Mouse (Mus musculus) layer of hippocampus, postnatal 25 days (tissue): ENCODE data around the gene Fbl. TPM values are rescaled to one million over a fixed set of nuclear protein-coding genes. Genes with fewer than 3 reads are reported as not detected.
A peak's percentile ranks its signal among the peaks of the same experiment; 100 is the strongest.
"Not testable (repeated sequence)": the region's sequence is repeated elsewhere in the genome, so short reads cannot be mapped to it uniquely, and the experiment has no call there.

Experiments
- DNase-seq, 2 experiments: peaks; one replicate each; pipeline ENCODE4 v3.0.0; 2022; ENCODE audit warnings: mixed read lengths in 2 of 2, low spot score in 1 of 2; ENCODE audit errors: extremely low spot score in 1 of 2
- total RNA-seq, 2 experiments: library from RNA; stranded (reverse); gene quantifications; 2 replicates each; pipeline ENCODE4 v1.2.3; 2021

Fbl gene
- 10 to 100 TPM; 43.5 to 53.4 TPM for total RNA-seq

GRCm38 (mm10) chr7:28169489-28170422 is at the start of gene Fbl:
TSS of gene Fbl (plus strand) at chr7:28169710.
- peak; percentile 78 to 83 for DNase-seq

DNA sequence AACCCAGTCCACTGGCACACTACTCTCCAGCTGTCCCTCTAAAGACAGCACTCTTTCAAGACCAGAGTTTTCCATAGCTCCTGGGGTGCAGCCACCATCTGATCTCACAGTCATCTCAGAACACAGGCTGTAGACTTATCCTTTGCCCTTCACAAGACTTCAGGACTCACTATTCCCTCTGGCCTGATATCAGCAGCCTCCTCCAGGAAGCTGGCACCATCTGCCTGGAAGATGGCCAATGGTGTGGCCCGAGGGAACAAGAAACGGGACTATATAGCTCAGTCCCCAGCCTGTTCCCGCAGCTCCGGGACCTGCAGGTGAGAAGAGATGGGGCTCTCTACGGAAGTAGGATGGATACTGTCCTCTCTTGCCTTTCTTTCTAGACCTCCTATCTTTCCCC is 40.3 kb upstream of the Fbl start, which contains the start of gene 9530053A07Rik:
9530053A07Rik (plus strand) TSS at position 301 of the 400 bp plus-strand sequence.
- no peak for DNase-seq

DNA sequence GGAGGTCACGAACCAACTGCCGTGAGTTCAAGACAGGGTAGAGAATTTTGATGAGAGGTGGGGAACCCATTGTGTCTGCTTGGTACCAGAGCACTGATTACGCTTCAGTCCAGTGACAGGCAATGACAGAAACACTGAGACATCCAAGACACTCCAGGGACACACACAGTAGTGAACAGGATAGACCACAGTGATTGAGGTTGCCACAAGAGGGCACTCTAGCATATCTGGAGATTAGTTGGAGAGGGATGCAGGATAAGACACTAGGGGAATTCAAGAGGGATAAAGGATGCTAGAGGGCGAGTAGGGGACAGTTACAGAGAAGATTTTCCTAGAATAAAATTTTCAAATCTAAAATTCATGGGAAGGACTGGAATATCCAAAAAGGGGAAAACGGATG is 31.9 kb upstream of the Fbl start:
- DNase-seq = peak in 1 of 2 experiments; percentile 60

- DNase-seq = peak; percentile 45 to 81
Observed at GRCm38 (mm10) chr7:28148263-28148662, 21.2 kb upstream of the Fbl start.

DNA sequence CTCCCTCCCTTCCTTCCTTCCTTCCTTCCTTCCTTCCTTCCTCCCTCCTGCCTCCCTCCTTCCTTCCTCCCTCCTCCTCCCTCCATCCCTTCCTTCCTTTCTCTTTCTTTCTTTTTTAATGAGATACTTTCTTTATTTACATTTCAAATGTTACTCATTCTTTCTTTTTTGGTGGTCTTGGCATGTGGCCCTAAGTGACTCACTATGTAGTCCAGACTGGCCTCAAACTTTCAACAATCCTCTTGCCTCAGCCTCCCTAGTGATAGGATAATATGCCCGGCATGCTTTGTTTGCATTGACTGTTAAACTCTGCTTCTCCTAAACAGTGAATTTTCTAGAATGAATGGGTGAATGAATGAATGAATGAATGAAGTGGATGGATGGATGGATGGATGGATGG is 19.7 kb upstream of the Fbl start:
- DNase-seq = no peak

DNA sequence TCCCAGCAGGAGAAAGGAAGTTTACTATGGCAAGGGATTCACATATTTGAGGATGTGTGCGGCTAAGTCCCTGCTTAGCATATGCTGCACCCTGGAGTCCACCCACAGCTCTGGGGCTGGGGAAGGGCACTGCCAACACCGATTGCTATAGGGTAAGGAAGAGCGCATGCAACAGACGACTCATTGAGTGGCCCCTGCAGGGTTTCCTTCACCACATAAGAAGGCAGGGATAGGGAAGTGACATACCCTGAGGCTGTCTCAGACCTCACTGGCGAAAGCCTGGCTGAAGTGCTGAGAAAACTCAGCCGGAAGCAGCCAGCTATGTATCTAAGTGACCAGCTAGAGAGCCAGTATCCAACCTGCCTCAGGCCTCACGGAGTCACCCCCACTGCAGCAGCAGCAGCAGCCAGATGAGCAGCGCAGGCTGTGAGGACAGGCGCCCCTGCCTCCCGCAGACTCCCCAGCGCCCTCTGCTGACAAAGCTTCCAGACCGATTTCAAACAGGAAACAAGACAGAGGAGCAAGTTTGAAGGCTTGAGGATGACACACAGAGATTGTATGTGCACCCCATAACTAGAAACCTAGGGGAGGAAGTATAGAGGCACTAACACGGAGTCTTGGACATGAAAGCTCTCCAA is 17.8 kb upstream of the Fbl start:
- peak; percentile 26 to 69 for DNase-seq

DNA sequence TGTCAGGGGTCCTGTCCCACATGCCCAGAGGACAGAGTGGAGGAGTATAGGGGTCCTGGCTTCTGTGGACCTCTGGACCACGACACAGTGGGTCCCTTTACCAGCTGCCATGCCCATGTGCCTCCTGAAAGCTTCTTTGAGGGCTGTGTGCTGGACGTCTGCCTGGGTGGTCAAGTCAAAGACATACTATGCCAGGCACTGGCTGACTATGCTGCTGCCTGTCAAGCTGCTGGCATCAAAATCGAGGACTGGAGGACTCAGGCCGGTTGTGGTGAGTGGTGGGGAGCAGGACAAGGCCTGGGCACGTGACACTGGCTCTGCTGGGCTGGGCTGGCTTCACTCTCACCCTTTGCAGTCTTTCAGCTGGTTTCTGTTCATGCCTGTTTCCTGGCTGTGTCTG is 15.9 kb upstream of the Fbl start:
- DNase-seq = not testable (repeated sequence)

DNA sequence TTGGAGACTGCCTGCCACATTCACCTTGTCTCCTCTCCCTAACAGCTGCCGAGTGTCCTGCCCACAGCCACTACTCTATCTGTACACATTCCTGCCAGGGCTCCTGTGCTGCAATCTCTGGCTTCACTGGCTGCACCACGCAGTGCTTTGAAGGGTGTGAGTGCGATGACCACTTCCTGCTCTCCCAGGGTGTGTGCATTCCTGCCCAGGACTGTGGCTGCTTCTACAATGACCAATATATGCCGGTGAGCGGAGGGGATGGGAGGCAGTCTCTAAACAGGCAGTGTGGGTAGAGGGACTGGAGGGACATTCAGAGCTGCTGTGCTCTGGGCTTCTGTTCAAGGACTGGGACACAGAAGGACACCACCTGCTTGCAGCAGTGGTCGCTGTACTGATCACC is 10.2 kb upstream of the Fbl start:
- DNase-seq = no peak

DNA sequence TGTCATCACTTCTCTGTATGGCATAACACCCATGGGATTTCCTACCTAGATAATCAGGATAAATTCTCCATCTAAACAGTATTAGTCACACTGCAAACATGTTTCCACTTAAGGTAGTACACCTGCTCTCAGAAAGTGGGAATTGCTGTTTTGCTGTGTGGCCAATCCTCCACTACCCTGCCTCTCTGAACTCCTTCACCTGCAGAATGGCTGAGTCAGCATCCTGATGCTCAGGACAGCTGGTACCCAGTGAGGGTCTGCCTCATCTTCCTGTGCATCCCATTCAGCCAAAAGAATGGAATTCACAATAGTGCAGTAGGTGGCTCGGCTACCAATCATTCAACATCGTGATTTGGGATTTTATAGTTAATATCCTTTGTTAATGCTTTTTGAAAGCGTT is 9.6 kb upstream of the Fbl start:
- no peak for DNase-seq

- no peak for DNase-seq
Observed at GRCm38 (mm10) chr7:28161163-28161749, 8.3 kb upstream of the Fbl start.

- DNase-seq = no peak
Observed at GRCm38 (mm10) chr7:28165406-28165805, 4.1 kb upstream of the Fbl start.

DNA sequence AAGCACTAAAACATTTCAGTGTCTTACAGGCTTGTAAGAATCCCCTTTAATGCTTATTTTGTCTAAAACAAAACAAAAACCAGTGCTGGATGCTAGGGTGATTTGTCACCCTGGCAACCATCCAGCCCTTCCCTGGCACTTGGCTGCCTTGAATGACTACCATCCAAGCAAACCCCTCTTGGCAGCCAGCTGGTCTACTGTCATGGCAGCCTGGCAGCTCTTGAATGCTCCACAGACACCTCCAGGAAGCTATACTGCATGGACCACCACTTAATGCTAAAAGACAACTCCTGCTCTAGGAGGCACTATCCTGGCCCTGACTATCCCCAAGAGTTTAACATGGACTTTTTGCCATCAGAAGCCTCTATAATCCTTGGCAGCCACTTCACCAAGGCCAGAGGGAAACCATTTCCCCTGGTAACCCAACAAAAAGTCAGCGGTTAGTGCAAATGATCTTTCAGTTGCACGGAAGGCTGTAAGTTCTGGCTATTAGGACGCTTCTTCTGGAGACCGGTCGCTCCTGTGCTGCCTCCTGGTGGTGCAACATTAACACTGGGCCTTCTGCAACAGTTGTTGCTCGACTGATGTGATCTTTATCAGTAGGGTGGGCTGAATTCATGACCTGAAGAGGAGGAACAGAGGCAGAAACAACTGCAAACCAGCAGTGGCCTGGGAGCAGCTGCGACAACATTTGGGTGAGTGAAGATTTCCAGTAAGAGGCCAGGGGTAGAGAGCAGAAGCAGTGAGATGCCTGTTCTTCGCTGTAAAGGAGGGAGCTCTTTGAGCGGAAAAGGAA is 992 bp upstream of the Fbl start:
- peak in 1 of 2 experiments; percentile 59 for DNase-seq

GRCm38 (mm10) chr7:28175358-28175757 is 5.8 kb downstream of the Fbl start:
- no peak for DNase-seq

GRCm38 (mm10) chr7:28179228-28179627 is 9.7 kb downstream of the Fbl start, which contains the start of gene Dyrk1b:
TSS of gene Dyrk1b (plus strand) at chr7:28179469.
- DNase-seq = peak; percentile 94 to 96

- DNase-seq = peak; percentile 75 to 76
Observed at GRCm38 (mm10) chr7:28179741-28180377, 10.3 kb downstream of the Fbl start.

- DNase-seq = no peak
Observed at GRCm38 (mm10) chr7:28180890-28181289, 11.4 kb downstream of the Fbl start.

DNA sequence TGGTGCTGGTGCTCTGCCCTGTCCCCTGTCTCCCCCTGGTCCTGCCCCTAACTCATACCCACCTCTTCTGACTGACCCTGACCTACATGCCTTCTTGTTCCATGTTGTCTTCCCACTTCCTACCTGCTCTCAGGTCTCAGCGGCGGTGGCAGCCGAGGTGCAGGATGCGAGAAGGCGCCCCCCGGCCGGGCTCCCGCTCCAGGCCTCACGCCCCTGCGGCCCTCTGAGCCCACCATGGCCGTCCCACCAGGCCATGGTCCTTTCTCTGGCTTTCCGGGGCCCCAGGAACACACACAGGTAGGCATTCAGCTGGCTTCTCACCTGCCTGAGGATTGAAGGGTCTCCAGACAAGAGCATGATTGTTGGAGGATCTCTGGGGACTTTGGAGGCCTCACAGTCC is 11.9 kb downstream of the Fbl start:
- no peak for DNase-seq

- DNase-seq = no peak
Observed at GRCm38 (mm10) chr7:28182320-28182719, 12.8 kb downstream of the Fbl start.

- no peak for DNase-seq
Observed at GRCm38 (mm10) chr7:28185884-28186283, 16.4 kb downstream of the Fbl start.

GRCm38 (mm10) chr7:28186631-28187030 is 17.1 kb downstream of the Fbl start:
- no peak for DNase-seq
